Mouse (Mus musculus): ENCODE measurements around the gene Cmip. TPM values are rescaled to one million over a fixed set of nuclear protein-coding genes. Genes with fewer than 3 reads are reported as not detected.

The Cmip gene
- polyA plus RNA-seq, 1 experiment from 2014 or later, result 31.8 TPM

- no peak overlapping the region for H3K9ac ChIP-seq
Observed at GRCm38 (mm10) chr8:117467466-117467865, 210.6 kb downstream of the Cmip start.

GRCm38 (mm10) chr8:117469431-117470341, 212.8 kb downstream of the Cmip start:
- 25% methylated on average over 16 of the region's 16 CpGs for WGBS
- H3K9me3 ChIP-seq, result no peaks in the 10 kb centered on the region
- no peaks in the 10 kb centered on the region for H3K27me3 ChIP-seq (replicated peaks)
- ATAC-seq (ENCODE audit: insufficient read depth, low FRiP score, low read depth), result no peak; the same call in 1 of the 2 replicates
- no peak overlapping the region for H3K9ac ChIP-seq
- H3K4me2 ChIP-seq, result peak overlapping the region; percentile 55
- H3K4me3 ChIP-seq (replicated peaks), result peak overlapping the region; percentile 20; the same call in 1 of the 2 replicates
- peak overlapping the region; percentile 42; the same call in 1 of the 2 replicates for H3K27ac ChIP-seq
- H3K4me1 ChIP-seq, result peaks cover 15% of the 10 kb centered on the region
- no peaks in the 10 kb centered on the region for H3K36me3 ChIP-seq

More at GRCm38 (mm10) chr8:117467466-117467865, 210.6 kb downstream of the Cmip start:
- Histone ChIP-seq H3K36me3 (no peaks in the 10 kb centered on the region), H3K27ac (no peak overlapping the region), H3K4me1 (peaks cover 15% of the 10 kb centered on the region), H3K4me3 (replicated peaks) (no peak overlapping the region), H3K9me3 (no peaks in the 10 kb centered on the region), H3K27me3 (replicated peaks) (no peaks in the 10 kb centered on the region), H3K4me2 (no peak overlapping the region)
- WGBS, result 81% methylated on average over 10 of the region's 10 CpGs
- no peak for ATAC-seq (ENCODE audit: insufficient read depth, low FRiP score, low read depth)

GRCm38 (mm10) chr8:117470342-117470781, 213.5 kb downstream of the Cmip start:
- Histone ChIP-seq H3K27me3 (replicated peaks) (no peaks in the 10 kb centered on the region), H3K9me3 (no peaks in the 10 kb centered on the region), H3K4me2 (peak overlapping the region; percentile 55), H3K36me3 (no peaks in the 10 kb centered on the region), H3K27ac (peak overlapping the region; percentile 77), H3K9ac (no peak overlapping the region), H3K4me1 (peaks cover 15% of the 10 kb centered on the region), H3K4me3 (replicated peaks) (peak overlapping the region; percentile 20; the same call in 1 of the 2 replicates)
- under 1% methylated on average over 14 of the region's 14 CpGs for WGBS
- peak; percentile 77; the same call in 1 of the 2 replicates for ATAC-seq (ENCODE audit: insufficient read depth, low FRiP score, low read depth)

GRCm38 (mm10) chr8:117471174-117471573, 214.3 kb downstream of the Cmip start:
- H3K4me1 ChIP-seq, result peaks cover 15% of the 10 kb centered on the region
- H3K9ac ChIP-seq, result no peak overlapping the region
- no peaks in the 10 kb centered on the region for H3K9me3 ChIP-seq
- no peak for ATAC-seq (ENCODE audit: insufficient read depth, low FRiP score, low read depth)
- no peaks in the 10 kb centered on the region for H3K27me3 ChIP-seq (replicated peaks)
- no peak overlapping the region for H3K4me2 ChIP-seq
- no peak overlapping the region for H3K4me3 ChIP-seq (replicated peaks)
- no peaks in the 10 kb centered on the region for H3K36me3 ChIP-seq
- peak overlapping the region; percentile 77; the same call in 1 of the 2 replicates for H3K27ac ChIP-seq
- 28% methylated on average over 3 of the region's 3 CpGs for WGBS

GRCm38 (mm10) chr8:117471655-117472054, 214.8 kb downstream of the Cmip start:
- H3K27me3 ChIP-seq (replicated peaks), result no peaks in the 10 kb centered on the region
- no peak for ATAC-seq (ENCODE audit: insufficient read depth, low FRiP score, low read depth)
- H3K4me3 ChIP-seq (replicated peaks), result no peak overlapping the region
- H3K4me2 ChIP-seq, result no peak overlapping the region
- no peaks in the 10 kb centered on the region for H3K36me3 ChIP-seq
- no peak overlapping the region for H3K27ac ChIP-seq
- H3K4me1 ChIP-seq, result peaks cover 15% of the 10 kb centered on the region
- WGBS, result 69% methylated on average over 9 of the region's 9 CpGs
- H3K9me3 ChIP-seq, result no peaks in the 10 kb centered on the region
- H3K9ac ChIP-seq, result no peak overlapping the region

GRCm38 (mm10) chr8:117472332-117472731, 215.5 kb downstream of the Cmip start:
- H3K4me1 ChIP-seq, result peaks cover 15% of the 10 kb centered on the region
- no peak overlapping the region for H3K27ac ChIP-seq
- no peaks in the 10 kb centered on the region for H3K9me3 ChIP-seq
- H3K36me3 ChIP-seq, result no peaks in the 10 kb centered on the region
- H3K4me2 ChIP-seq, result no peak overlapping the region
- no peak for ATAC-seq (ENCODE audit: insufficient read depth, low FRiP score, low read depth)
- no peak overlapping the region for H3K4me3 ChIP-seq (replicated peaks)
- no peak overlapping the region for H3K9ac ChIP-seq
- H3K27me3 ChIP-seq (replicated peaks), result no peaks in the 10 kb centered on the region
- WGBS, result 81% methylated on average over 4 of the region's 4 CpGs

GRCm38 (mm10) chr8:117474944-117475343, 218.1 kb downstream of the Cmip start:
- Histone ChIP-seq H3K9me3 (no peaks in the 10 kb centered on the region), H3K4me3 (replicated peaks) (no peak overlapping the region), H3K9ac (no peak overlapping the region), H3K27ac (no peak overlapping the region), H3K4me2 (no peak overlapping the region), H3K4me1 (peaks cover 11% of the 10 kb centered on the region), H3K36me3 (no peaks in the 10 kb centered on the region), H3K27me3 (replicated peaks) (no peaks in the 10 kb centered on the region)
- ATAC-seq (ENCODE audit: insufficient read depth, low FRiP score, low read depth), result peak; percentile 41; the same call in 1 of the 2 replicates
- WGBS, result 1% methylated on average over 5 of the region's 5 CpGs

GRCm38 (mm10) chr8:117475819-117476218, 219.0 kb downstream of the Cmip start:
- no peaks in the 10 kb centered on the region for H3K36me3 ChIP-seq
- H3K9ac ChIP-seq, result no peak overlapping the region
- H3K27ac ChIP-seq, result no peak overlapping the region
- H3K9me3 ChIP-seq, result no peaks in the 10 kb centered on the region
- no peak overlapping the region for H3K4me3 ChIP-seq (replicated peaks)
- H3K27me3 ChIP-seq (replicated peaks), result no peaks in the 10 kb centered on the region
- H3K4me1 ChIP-seq, result peaks cover 3% of the 10 kb centered on the region; the same call in 1 of the 2 replicates
- 70% methylated on average over 7 of the region's 7 CpGs for WGBS
- H3K4me2 ChIP-seq, result no peak overlapping the region
- ATAC-seq (ENCODE audit: insufficient read depth, low FRiP score, low read depth), result no peak

GRCm38 (mm10) chr8:117478082-117478481, 221.2 kb downstream of the Cmip start:
- Histone ChIP-seq H3K4me2 (no peak overlapping the region), H3K27me3 (replicated peaks) (no peaks in the 10 kb centered on the region), H3K9ac (no peak overlapping the region), H3K27ac (no peak overlapping the region), H3K9me3 (no peaks in the 10 kb centered on the region), H3K4me3 (replicated peaks) (no peak overlapping the region), H3K36me3 (no peaks in the 10 kb centered on the region), H3K4me1 (no peaks in the 10 kb centered on the region)
- no peak for ATAC-seq (ENCODE audit: insufficient read depth, low FRiP score, low read depth)

GRCm38 (mm10) chr8:117479996-117480395, 223.1 kb downstream of the Cmip start:
- no peaks in the 10 kb centered on the region for H3K36me3 ChIP-seq
- H3K9ac ChIP-seq, result no peak overlapping the region
- no peak overlapping the region for H3K27ac ChIP-seq
- H3K27me3 ChIP-seq (replicated peaks), result no peaks in the 10 kb centered on the region
- no peak overlapping the region for H3K4me3 ChIP-seq (replicated peaks)
- 91% methylated on average over 9 of the region's 9 CpGs for WGBS
- ATAC-seq (ENCODE audit: insufficient read depth, low FRiP score, low read depth), result no peak
- no peaks in the 10 kb centered on the region for H3K9me3 ChIP-seq
- H3K4me2 ChIP-seq, result no peak overlapping the region
- H3K4me1 ChIP-seq, result no peaks in the 10 kb centered on the region

GRCm38 (mm10) chr8:117480516-117480915, 223.7 kb downstream of the Cmip start:
- Histone ChIP-seq H3K4me3 (replicated peaks) (no peak overlapping the region), H3K27me3 (replicated peaks) (no peaks in the 10 kb centered on the region), H3K36me3 (no peaks in the 10 kb centered on the region), H3K27ac (no peak overlapping the region), H3K9ac (no peak overlapping the region), H3K4me2 (no peak overlapping the region), H3K9me3 (no peaks in the 10 kb centered on the region), H3K4me1 (no peaks in the 10 kb centered on the region)
- no peak for ATAC-seq (ENCODE audit: insufficient read depth, low FRiP score, low read depth)
- 67% methylated on average over 5 of the region's 5 CpGs for WGBS

- 54% methylated on average over 5 of the region's 5 CpGs for WGBS
- Histone ChIP-seq H3K27ac (no peak overlapping the region), H3K27me3 (replicated peaks) (no peaks in the 10 kb centered on the region), H3K9me3 (no peaks in the 10 kb centered on the region), H3K4me3 (replicated peaks) (no peak overlapping the region), H3K4me1 (no peaks in the 10 kb centered on the region), H3K9ac (no peak overlapping the region), H3K4me2 (no peak overlapping the region), H3K36me3 (no peaks in the 10 kb centered on the region)
- no peak for ATAC-seq (ENCODE audit: insufficient read depth, low FRiP score, low read depth)
Observed at GRCm38 (mm10) chr8:117481830-117482229, 225.0 kb downstream of the Cmip start.

All from stomach, embryonic 15.5 days (tissue).